Mouse (Mus musculus): ENCODE data around the gene A930033H14Rik. TPM values are rescaled to one million over a fixed set of nuclear protein-coding genes. Genes with fewer than 3 reads are reported as not detected.

The A930033H14Rik gene
- polyA plus RNA-seq, 1 experiment: 1.0 TPM

GRCm38 (mm10) chr10:69238311-69238710 lies 25.4 kb upstream of the A930033H14Rik start:
- no peak for DNase-seq
- Histone ChIP-seq H3K4me1 (ENCODE audit: control insufficient read depth, insufficient read depth, low read length) (no peaks in the 10 kb centered on the region), H3K4me3 (replicated peaks; ENCODE audit: extremely low read depth, low read depth, low read length) (no peak overlapping the region)
- TF ChIP-seq CTCF (IDR thresholded peaks at IDR 0.05; ENCODE audit: insufficient read depth, low read length) (no peak), POLR2A (IDR thresholded peaks at IDR 0.05; ENCODE audit: borderline replicate concordance, extremely low read depth, low read depth, low read length) (no peak)
- WGBS: 78% methylated on average over 6 of the region's 6 CpGs

- TF ChIP-seq POLR2A (IDR thresholded peaks at IDR 0.05; ENCODE audit: borderline replicate concordance, extremely low read depth, low read depth, low read length): no peak
- no peak for TF ChIP-seq CTCF (IDR thresholded peaks at IDR 0.05; ENCODE audit: insufficient read depth, low read length)
- Histone ChIP-seq H3K4me1 (ENCODE audit: control insufficient read depth, insufficient read depth, low read length) (no peaks in the 10 kb centered on the region), H3K4me3 (replicated peaks; ENCODE audit: extremely low read depth, low read depth, low read length) (no peak overlapping the region)
- WGBS: 91% methylated on average over 9 of the region's 9 CpGs
- no peak for DNase-seq
These were observed 24.9 kb upstream of the A930033H14Rik start for GRCm38 (mm10) chr10:69237781-69238180.

GRCm38 (mm10) chr10:69237185-69237584 lies 24.3 kb upstream of the A930033H14Rik start:
- 71% methylated on average over 3 of the region's 3 CpGs for WGBS
- Histone ChIP-seq H3K4me3 (replicated peaks; ENCODE audit: extremely low read depth, low read depth, low read length) (no peak overlapping the region), H3K4me1 (ENCODE audit: control insufficient read depth, insufficient read depth, low read length) (no peaks in the 10 kb centered on the region)
- no peak for TF ChIP-seq POLR2A (IDR thresholded peaks at IDR 0.05; ENCODE audit: borderline replicate concordance, extremely low read depth, low read depth, low read length)
- no peak for TF ChIP-seq CTCF (IDR thresholded peaks at IDR 0.05; ENCODE audit: insufficient read depth, low read length)
- DNase-seq: no peak

- no peak overlapping the region for H3K4me3 ChIP-seq (replicated peaks; ENCODE audit: extremely low read depth, low read depth, low read length)
- TF ChIP-seq POLR2A (IDR thresholded peaks at IDR 0.05; ENCODE audit: borderline replicate concordance, extremely low read depth, low read depth, low read length) (no peak), CTCF (IDR thresholded peaks at IDR 0.05; ENCODE audit: insufficient read depth, low read length) (no peak)
- H3K4me1 ChIP-seq (ENCODE audit: control insufficient read depth, insufficient read depth, low read length): peaks cover 2% of the 10 kb centered on the region; the same call in 1 of the 2 replicates
- no peak for DNase-seq
- 75% methylated on average over 8 of the region's 8 CpGs for WGBS
These were observed 13.1 kb upstream of the A930033H14Rik start for GRCm38 (mm10) chr10:69225951-69226350.

GRCm38 (mm10) chr10:69225471-69225870 lies 12.6 kb upstream of the A930033H14Rik start:
- Histone ChIP-seq H3K4me1 (ENCODE audit: control insufficient read depth, insufficient read depth, low read length) (peaks cover 2% of the 10 kb centered on the region; the same call in 1 of the 2 replicates), H3K4me3 (replicated peaks; ENCODE audit: extremely low read depth, low read depth, low read length) (no peak overlapping the region)
- TF ChIP-seq POLR2A (IDR thresholded peaks at IDR 0.05; ENCODE audit: borderline replicate concordance, extremely low read depth, low read depth, low read length) (no peak), CTCF (IDR thresholded peaks at IDR 0.05; ENCODE audit: insufficient read depth, low read length) (no peak)
- 92% methylated on average over 5 of the region's 5 CpGs for WGBS
- no peak for DNase-seq

- Histone ChIP-seq H3K4me3 (replicated peaks; ENCODE audit: extremely low read depth, low read depth, low read length) (no peak overlapping the region), H3K4me1 (ENCODE audit: control insufficient read depth, insufficient read depth, low read length) (peaks cover 2% of the 10 kb centered on the region; the same call in 1 of the 2 replicates)
- no peak for DNase-seq
- WGBS: 77% methylated on average over 7 of the region's 7 CpGs
- TF ChIP-seq CTCF (IDR thresholded peaks at IDR 0.05; ENCODE audit: insufficient read depth, low read length) (no peak), POLR2A (IDR thresholded peaks at IDR 0.05; ENCODE audit: borderline replicate concordance, extremely low read depth, low read depth, low read length) (no peak)
These were observed 11.4 kb upstream of the A930033H14Rik start for GRCm38 (mm10) chr10:69224276-69224675.

GRCm38 (mm10) chr10:69223232-69223631 lies 10.3 kb upstream of the A930033H14Rik start:
- TF ChIP-seq CTCF (IDR thresholded peaks at IDR 0.05; ENCODE audit: insufficient read depth, low read length) (no peak), POLR2A (IDR thresholded peaks at IDR 0.05; ENCODE audit: borderline replicate concordance, extremely low read depth, low read depth, low read length) (no peak)
- peaks cover 5% of the 10 kb centered on the region for H3K4me1 ChIP-seq (ENCODE audit: control insufficient read depth, insufficient read depth, low read length)
- no peak for DNase-seq
- H3K4me3 ChIP-seq (replicated peaks; ENCODE audit: extremely low read depth, low read depth, low read length): no peak overlapping the region
- WGBS: 92% methylated on average over 4 of the region's 4 CpGs

GRCm38 (mm10) chr10:69221955-69222354 lies 9.1 kb upstream of the A930033H14Rik start:
- no peak for DNase-seq
- TF ChIP-seq CTCF (IDR thresholded peaks at IDR 0.05; ENCODE audit: insufficient read depth, low read length): no peak
- no peak for TF ChIP-seq POLR2A (IDR thresholded peaks at IDR 0.05; ENCODE audit: borderline replicate concordance, extremely low read depth, low read depth, low read length)
- 53% methylated on average over 3 of the region's 3 CpGs for WGBS
- Histone ChIP-seq H3K4me3 (replicated peaks; ENCODE audit: extremely low read depth, low read depth, low read length) (no peak overlapping the region), H3K4me1 (ENCODE audit: control insufficient read depth, insufficient read depth, low read length) (peaks cover 5% of the 10 kb centered on the region)

GRCm38 (mm10) chr10:69221148-69221547 lies 8.2 kb upstream of the A930033H14Rik start:
- no peak for DNase-seq
- WGBS: 95% methylated on average over 9 of the region's 9 CpGs
- TF ChIP-seq POLR2A (IDR thresholded peaks at IDR 0.05; ENCODE audit: borderline replicate concordance, extremely low read depth, low read depth, low read length): no peak
- no peak for TF ChIP-seq CTCF (IDR thresholded peaks at IDR 0.05; ENCODE audit: insufficient read depth, low read length)
- H3K4me1 ChIP-seq (ENCODE audit: control insufficient read depth, insufficient read depth, low read length): peaks cover 5% of the 10 kb centered on the region
- H3K4me3 ChIP-seq (replicated peaks; ENCODE audit: extremely low read depth, low read depth, low read length): no peak overlapping the region

GRCm38 (mm10) chr10:69220296-69220695 lies 7.4 kb upstream of the A930033H14Rik start:
- no peak for DNase-seq
- Histone ChIP-seq H3K4me1 (ENCODE audit: control insufficient read depth, insufficient read depth, low read length) (peaks cover 3% of the 10 kb centered on the region; the same call in 1 of the 2 replicates), H3K4me3 (replicated peaks; ENCODE audit: extremely low read depth, low read depth, low read length) (no peak overlapping the region)
- TF ChIP-seq POLR2A (IDR thresholded peaks at IDR 0.05; ENCODE audit: borderline replicate concordance, extremely low read depth, low read depth, low read length) (no peak), CTCF (IDR thresholded peaks at IDR 0.05; ENCODE audit: insufficient read depth, low read length) (no peak)
- 65% methylated on average over 6 of the region's 6 CpGs for WGBS
